Mouse (Mus musculus): ENCODE measurements around the gene Klhl11. TPM values are rescaled to one million over a fixed set of nuclear protein-coding genes. Genes with fewer than 3 reads are reported as not detected.
A peak's percentile ranks its signal among the peaks of the same experiment; 100 is the strongest.

The Klhl11 gene
- total and polyA plus RNA-seq, 3 experiments, result 3.4 to 28.3 (median 27.5) TPM

GRCm38 (mm10) chr11:100440691-100441522 lies 31.6 kb downstream of the Klhl11 start:
- H3K36me3 ChIP-seq (replicated peaks), result peaks cover 33% of the 10 kb centered on the region
- peak overlapping the region; percentile 78 for H3K4me3 ChIP-seq (ENCODE audit: low read depth, low read length)
- peaks cover 20% of the 10 kb centered on the region for H3K4me1 ChIP-seq (ENCODE audit: insufficient read depth, low read depth, low read length)
- no peaks in the 10 kb centered on the region for H3K9me3 ChIP-seq (replicated peaks)
- ATAC-seq (ENCODE audit: extremely low read depth, insufficient number of reproducible peaks, low FRiP score, poor library complexity, severe bottlenecking) (0 out of 2 replicates have a peak, but pooled peaks have one; percentile 45), DNase-seq (ENCODE audit: low spot score) (peak; percentile 76)
- TF ChIP-seq TAL1 (conservative IDR thresholded peaks at IDR 0.05; ENCODE audit: low read depth, low read length), result no peak
- TF ChIP-seq GATA2 (IDR thresholded peaks at IDR 0.05; ENCODE audit: borderline replicate concordance, low read depth, low read length), result no peak
- no peak for TF ChIP-seq CTCF (IDR thresholded peaks at IDR 0.05; ENCODE audit: low read depth, low read length)
- no peak for TF ChIP-seq GATA1 (IDR thresholded peaks at IDR 0.05; ENCODE audit: borderline replicate concordance, low read length)
- TF ChIP-seq POLR2AphosphoS5 (IDR thresholded peaks at IDR 0.05; ENCODE audit: insufficient replicate concordance, low read depth, low read length), result no peak
- H3K27me3 ChIP-seq (ENCODE audit: insufficient read depth, low read length), result 0 out of 2 replicates have a peak, but pooled peaks cover 3% of the 10 kb centered on the region

GRCm38 (mm10) chr11:100437901-100438300 lies 34.6 kb downstream of the Klhl11 start:
- TF ChIP-seq GATA2 (IDR thresholded peaks at IDR 0.05; ENCODE audit: borderline replicate concordance, low read depth, low read length) (no peak), POLR2AphosphoS5 (IDR thresholded peaks at IDR 0.05; ENCODE audit: insufficient replicate concordance, low read depth, low read length) (no peak), GATA1 (IDR thresholded peaks at IDR 0.05; ENCODE audit: borderline replicate concordance, low read length) (no peak), TAL1 (conservative IDR thresholded peaks at IDR 0.05; ENCODE audit: low read depth, low read length) (no peak), CTCF (IDR thresholded peaks at IDR 0.05; ENCODE audit: low read depth, low read length) (no peak)
- Histone ChIP-seq H3K9me3 (replicated peaks) (no peaks in the 10 kb centered on the region), H3K36me3 (replicated peaks) (peaks cover 55% of the 10 kb centered on the region), H3K27me3 (ENCODE audit: insufficient read depth, low read length) (peaks cover 7% of the 10 kb centered on the region; the same call in 1 of the 2 replicates), H3K4me3 (ENCODE audit: low read depth, low read length) (no peak overlapping the region), H3K4me1 (ENCODE audit: insufficient read depth, low read depth, low read length) (peaks cover 25% of the 10 kb centered on the region)
- DNase-seq (ENCODE audit: low spot score) (no peak), ATAC-seq (ENCODE audit: extremely low read depth, insufficient number of reproducible peaks, low FRiP score, poor library complexity, severe bottlenecking) (no peak)

GRCm38 (mm10) chr11:100435678-100436246 lies 36.8 kb downstream of the Klhl11 start:
- no peak for DNase-seq (ENCODE audit: low spot score)
- ATAC-seq (ENCODE audit: extremely low read depth, insufficient number of reproducible peaks, low FRiP score, poor library complexity, severe bottlenecking), result no peak
- Histone ChIP-seq H3K27me3 (ENCODE audit: insufficient read depth, low read length) (peaks cover 8% of the 10 kb centered on the region; the same call in 1 of the 2 replicates), H3K4me3 (ENCODE audit: low read depth, low read length) (no peak overlapping the region), H3K4me1 (ENCODE audit: insufficient read depth, low read depth, low read length) (peaks cover 21% of the 10 kb centered on the region), H3K36me3 (replicated peaks) (peaks cover 68% of the 10 kb centered on the region), H3K9me3 (replicated peaks) (no peaks in the 10 kb centered on the region)
- TF ChIP-seq GATA2 (IDR thresholded peaks at IDR 0.05; ENCODE audit: borderline replicate concordance, low read depth, low read length) (no peak), GATA1 (IDR thresholded peaks at IDR 0.05; ENCODE audit: borderline replicate concordance, low read length) (no peak), TAL1 (conservative IDR thresholded peaks at IDR 0.05; ENCODE audit: low read depth, low read length) (no peak), CTCF (IDR thresholded peaks at IDR 0.05; ENCODE audit: low read depth, low read length) (no peak), POLR2AphosphoS5 (IDR thresholded peaks at IDR 0.05; ENCODE audit: insufficient replicate concordance, low read depth, low read length) (no peak)

GRCm38 (mm10) chr11:100432002-100432401 lies 40.5 kb downstream of the Klhl11 start:
- H3K27me3 ChIP-seq (ENCODE audit: insufficient read depth, low read length), result peaks cover 14% of the 10 kb centered on the region; the same call in 1 of the 2 replicates
- H3K4me1 ChIP-seq (ENCODE audit: insufficient read depth, low read depth, low read length), result peaks cover 8% of the 10 kb centered on the region
- no peaks in the 10 kb centered on the region for H3K9me3 ChIP-seq (replicated peaks)
- no peak for TF ChIP-seq GATA2 (IDR thresholded peaks at IDR 0.05; ENCODE audit: borderline replicate concordance, low read depth, low read length)
- no peak for TF ChIP-seq TAL1 (conservative IDR thresholded peaks at IDR 0.05; ENCODE audit: low read depth, low read length)
- TF ChIP-seq POLR2AphosphoS5 (IDR thresholded peaks at IDR 0.05; ENCODE audit: insufficient replicate concordance, low read depth, low read length), result no peak
- no peak for TF ChIP-seq CTCF (IDR thresholded peaks at IDR 0.05; ENCODE audit: low read depth, low read length)
- no peak for TF ChIP-seq GATA1 (IDR thresholded peaks at IDR 0.05; ENCODE audit: borderline replicate concordance, low read length)
- DNase-seq (ENCODE audit: low spot score), result no peak
- ATAC-seq (ENCODE audit: extremely low read depth, insufficient number of reproducible peaks, low FRiP score, poor library complexity, severe bottlenecking), result no peak
- no peak overlapping the region for H3K4me3 ChIP-seq (ENCODE audit: low read depth, low read length)
- H3K36me3 ChIP-seq (replicated peaks), result peaks cover 66% of the 10 kb centered on the region

- no peak for TF ChIP-seq GATA2 (IDR thresholded peaks at IDR 0.05; ENCODE audit: borderline replicate concordance, low read depth, low read length)
- TF ChIP-seq POLR2AphosphoS5 (IDR thresholded peaks at IDR 0.05; ENCODE audit: insufficient replicate concordance, low read depth, low read length), result no peak
- TF ChIP-seq GATA1 (IDR thresholded peaks at IDR 0.05; ENCODE audit: borderline replicate concordance, low read length), result no peak
- no peak for TF ChIP-seq TAL1 (conservative IDR thresholded peaks at IDR 0.05; ENCODE audit: low read depth, low read length)
- no peak for TF ChIP-seq CTCF (IDR thresholded peaks at IDR 0.05; ENCODE audit: low read depth, low read length)
- Histone ChIP-seq H3K4me1 (ENCODE audit: insufficient read depth, low read depth, low read length) (peaks cover 15% of the 10 kb centered on the region), H3K4me3 (ENCODE audit: low read depth, low read length) (no peak overlapping the region), H3K27me3 (ENCODE audit: insufficient read depth, low read length) (peaks cover 14% of the 10 kb centered on the region; the same call in 1 of the 2 replicates), H3K9me3 (replicated peaks) (no peaks in the 10 kb centered on the region), H3K36me3 (replicated peaks) (peaks cover 46% of the 10 kb centered on the region)
- ATAC-seq (ENCODE audit: extremely low read depth, insufficient number of reproducible peaks, low FRiP score, poor library complexity, severe bottlenecking), result no peak
- DNase-seq (ENCODE audit: low spot score), result no peak
These were observed 42.5 kb downstream of the Klhl11 start for GRCm38 (mm10) chr11:100430052-100430451.
